Mouse (Mus musculus) olfactory bulb, adult 2 months (tissue): ENCODE measurements around the gene Top1.

Experiments
- CTCF ChIP-seq: fragments of 200-500 bp; IDR thresholded peaks from 2 replicates; pipeline ENCODE4 v1.5.1; 2012; ENCODE audit warnings: low read depth, mild to moderate bottlenecking, low read length, moderate library complexity; ENCODE audit not compliant: insufficient read depth
- POLR2A ChIP-seq: fragments of 200-500 bp; IDR thresholded peaks from 2 replicates; pipeline ENCODE4 v1.6.1; 2012; ENCODE audit warnings: mild to moderate bottlenecking, low read depth, low read length, moderate library complexity; ENCODE audit not compliant: insufficient read depth

DNA sequence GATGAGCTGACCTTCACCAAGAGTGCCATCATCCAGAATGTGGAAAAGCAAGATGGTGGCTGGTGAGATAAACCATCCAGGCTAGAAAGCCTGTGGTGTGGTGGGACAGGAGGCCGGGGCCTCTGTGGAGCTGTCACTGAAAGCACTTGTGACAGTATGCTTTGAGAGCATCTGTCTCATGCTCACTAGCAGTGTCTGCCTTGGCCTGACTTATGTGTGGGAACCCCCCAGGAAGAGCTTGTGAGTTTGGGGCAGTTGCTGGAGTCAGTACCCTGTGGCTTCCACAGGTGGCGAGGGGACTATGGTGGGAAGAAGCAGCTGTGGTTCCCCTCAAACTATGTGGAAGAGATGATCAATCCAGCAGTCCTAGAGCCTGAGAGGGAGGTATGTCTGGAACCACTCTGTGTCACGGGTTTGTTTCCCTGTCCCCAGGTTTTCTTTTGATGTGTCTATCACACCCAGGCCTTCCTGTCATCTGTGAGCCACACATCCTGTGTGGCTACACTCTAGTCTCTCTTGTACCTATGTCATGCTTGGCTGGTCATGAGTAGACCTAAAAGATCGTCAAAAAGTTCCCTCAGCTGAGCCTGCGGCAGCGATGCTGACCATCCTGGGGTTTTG is 111.0 kb downstream of the Top1 start:
- TF ChIP-seq POLR2A (no peak), CTCF (no peak)
